Mouse (Mus musculus) left cerebral cortex, postnatal 25 days (tissue): ENCODE results near the gene Trpc6. TPM values are rescaled to one million over a fixed set of nuclear protein-coding genes. Genes with fewer than 3 reads are reported as not detected.

Experiments used
- DNase-seq, 2 experiments: peaks; one replicate each; pipeline ENCODE4 v3.0.0; 2022; ENCODE audit warnings: low spot score in 2 of 2, mixed read lengths in 1 of 2
- intact Hi-C: fragments of 180-260 bp; cut with DNase I; formaldehyde crosslinking; loops from one replicate; pipeline ENCODE4 v1.15.1; 2025
- total RNA-seq, 2 experiments: library from RNA; stranded (reverse); gene quantifications; 2 replicates each; pipeline ENCODE4 v1.2.3; 2021

Trpc6 gene
- total RNA-seq = 10 to 100 TPM; 12.2 to 13.1 TPM

- intact Hi-C loops = no loop called here
- peak; percentile 13 to 24 for DNase-seq
Observed at GRCm38 (mm10) chr9:8544041-8544794, at the start of gene Trpc6. TSS of gene Trpc6 (plus strand) at chr9:8544142.

GRCm38 (mm10) chr9:8520911-8521310 lies 23.0 kb upstream of the Trpc6 start:
- intact Hi-C loops = no loop called here
- no peak for DNase-seq

- no peak for DNase-seq
- intact Hi-C loops = no loop called here
Observed at GRCm38 (mm10) chr9:8533670-8534069, 10.3 kb upstream of the Trpc6 start.

- no peak for DNase-seq
- intact Hi-C loops = no loop called here
Observed at GRCm38 (mm10) chr9:8545236-8545635, 1.3 kb downstream of the Trpc6 start.

- intact Hi-C loops = no loop called here
- DNase-seq = no peak
Observed at GRCm38 (mm10) chr9:8558574-8558973, 14.6 kb downstream of the Trpc6 start.

GRCm38 (mm10) chr9:8592618-8593017 lies 48.7 kb downstream of the Trpc6 start:
- DNase-seq = no peak
- intact Hi-C loops = loop anchor here (5.0 kb wide), 1 partner anchor 85 kb away; no protein-coding TSS in a partner anchor

GRCm38 (mm10) chr9:8597089-8597488 lies 53.1 kb downstream of the Trpc6 start:
- intact Hi-C loops = no loop called here
- peak; percentile 12 to 64 for DNase-seq

GRCm38 (mm10) chr9:8606816-8607491 lies 63.0 kb downstream of the Trpc6 start:
- DNase-seq = peak in 1 of 2 experiments; percentile 47
- intact Hi-C loops = no loop called here

GRCm38 (mm10) chr9:8634344-8634743 lies 90.4 kb downstream of the Trpc6 start:
- no peak for DNase-seq
- intact Hi-C loops = no loop called here

- intact Hi-C loops = no loop called here
- DNase-seq = no peak
Observed at GRCm38 (mm10) chr9:8643453-8643852, 99.5 kb downstream of the Trpc6 start.

GRCm38 (mm10) chr9:8655347-8655746 lies 111.4 kb downstream of the Trpc6 start:
- intact Hi-C loops = no loop called here
- no peak for DNase-seq

- intact Hi-C loops = no loop called here
- no peak for DNase-seq
Observed at GRCm38 (mm10) chr9:8672944-8673343, 129.0 kb downstream of the Trpc6 start.

GRCm38 (mm10) chr9:8676607-8677006 lies 132.7 kb downstream of the Trpc6 start:
- DNase-seq = peak in 1 of 2 experiments; percentile 55
- intact Hi-C loops = loop anchor here (1.0 to 5.0 kb wide), 2 partner anchors 84 to 450 kb away; no protein-coding TSS in a partner anchor

- intact Hi-C loops = no loop called here
- DNase-seq = no peak
Observed at GRCm38 (mm10) chr9:8693177-8693576, 149.2 kb downstream of the Trpc6 start.

GRCm38 (mm10) chr9:8700669-8701068 lies 156.7 kb downstream of the Trpc6 start:
- intact Hi-C loops = loop anchor here (1.0 to 5.0 kb wide), 3 partner anchors 202 to 672 kb away; no protein-coding TSS in a partner anchor
- peak; percentile 88 to 90 for DNase-seq

GRCm38 (mm10) chr9:8703516-8703915 lies 159.6 kb downstream of the Trpc6 start:
- DNase-seq = no peak
- intact Hi-C loops = loop anchor here (5.0 kb wide), 2 partner anchors 199 to 669 kb away; no protein-coding TSS in a partner anchor

- DNase-seq = no peak
- intact Hi-C loops = loop anchor here (5.0 kb wide), 2 partner anchors 198 to 668 kb away; no protein-coding TSS in a partner anchor
Observed at GRCm38 (mm10) chr9:8703956-8704355, 160.0 kb downstream of the Trpc6 start.

GRCm38 (mm10) chr9:8710052-8710739 lies 166.3 kb downstream of the Trpc6 start:
- DNase-seq = no peak
- intact Hi-C loops = no loop called here

- intact Hi-C loops = no loop called here
- no peak for DNase-seq
Observed at GRCm38 (mm10) chr9:8719017-8719416, 175.1 kb downstream of the Trpc6 start.

- no peak for DNase-seq
- intact Hi-C loops = no loop called here
Observed at GRCm38 (mm10) chr9:8729056-8729455, 185.1 kb downstream of the Trpc6 start.
